Mouse (Mus musculus) limb, embryonic 15.5 days (tissue): ENCODE measurements around the gene Zfhx3. TPM values are rescaled to one million over a fixed set of nuclear protein-coding genes. Genes with fewer than 3 reads are reported as not detected.

Experiments
- ATAC-seq: fragments of 200-750 bp; cut with Nextera tagmentation; 2 replicates; pipeline ENCODE4 v1.8.0; 2017; ENCODE audit warnings: low read depth, moderate TSS enrichment; ENCODE audit not compliant: insufficient number of reproducible peaks, low FRiP score, low TSS enrichment
- H3K27ac ChIP-seq: fragments of 300-500 bp; sonication (generic); 2 replicates; pipeline ENCODE4 v1.5.1; 2015; ENCODE audit warnings: moderate library complexity, mild to moderate bottlenecking, inconsistent platforms
- H3K27me3 ChIP-seq: fragments of 300-500 bp; sonication (generic); 2 replicates; pipeline ENCODE4 v1.6.1; 2015; ENCODE audit warnings: inconsistent platforms
- H3K36me3 ChIP-seq: fragments of 300-500 bp; sonication (generic); 2 replicates; pipeline ENCODE4 v1.6.1; 2015; ENCODE audit warnings: inconsistent platforms
- H3K4me1 ChIP-seq: fragments of 300-500 bp; sonication (generic); 2 replicates; pipeline ENCODE4 v1.6.1; 2015; ENCODE audit warnings: inconsistent platforms
- H3K4me2 ChIP-seq: fragments of 300-500 bp; sonication (generic); 2 replicates; pipeline ENCODE4 v1.6.1; 2015; ENCODE audit warnings: mild to moderate bottlenecking, inconsistent platforms
- H3K4me3 ChIP-seq: fragments of 300-500 bp; sonication (generic); 2 replicates; pipeline ENCODE4 v1.5.1; 2015; ENCODE audit warnings: mild to moderate bottlenecking, inconsistent platforms
- H3K9ac ChIP-seq: fragments of 300-500 bp; sonication (generic); 2 replicates; pipeline ENCODE4 v1.6.1; 2015; ENCODE audit warnings: inconsistent platforms
- H3K9me3 ChIP-seq: fragments of 300-500 bp; sonication (generic); 2 replicates; pipeline ENCODE4 v1.6.1; 2016; ENCODE audit warnings: inconsistent platforms
- WGBS: fragments of 180-500 bp; shearing (Covaris S2); methylation state at CpG from one replicate; pipeline ENCODE4 v1.1.7; 2015; 5-methylcytosine and 5-hydroxymethylcytosine counted together
- polyA plus RNA-seq: library from polyadenylated mRNA; unstranded; fragments of >200 nt; fragmentation: Nextera tagmentation; extraction: Ambion mirVana; gene quantifications from 2 replicates; pipeline ENCODE4 v1.2.1, GENCODE M21; 2015

Gene Zfhx3
- polyA plus RNA-seq, 1 experiment from 2014 or later = 19.3 TPM

GRCm38 (mm10) chr8:108481167-108481815 lies 538.8 kb downstream of the Zfhx3 start:
- WGBS = 33% methylated on average over 11 of the region's 11 CpGs
- H3K36me3 ChIP-seq = no peaks in the 10 kb centered on the region
- H3K27ac ChIP-seq = no peak overlapping the region
- no peak overlapping the region for H3K4me2 ChIP-seq
- ATAC-seq = no peak
- H3K27me3 ChIP-seq = no peaks in the 10 kb centered on the region
- H3K9ac ChIP-seq = no peak overlapping the region
- no peaks in the 10 kb centered on the region for H3K9me3 ChIP-seq
- no peak overlapping the region for H3K4me3 ChIP-seq
- 0 out of 2 replicates have a peak, but pooled peaks cover 2% of the 10 kb centered on the region for H3K4me1 ChIP-seq

GRCm38 (mm10) chr8:108496101-108496500 lies 553.7 kb downstream of the Zfhx3 start:
- Histone ChIP-seq H3K4me3 (no peak overlapping the region), H3K27ac (no peak overlapping the region), H3K36me3 (no peaks in the 10 kb centered on the region), H3K4me1 (peaks cover 6% of the 10 kb centered on the region), H3K4me2 (no peak overlapping the region), H3K9ac (no peak overlapping the region), H3K9me3 (no peaks in the 10 kb centered on the region), H3K27me3 (no peaks in the 10 kb centered on the region)
- ATAC-seq = no peak
- 72% methylated on average over 12 of the region's 12 CpGs for WGBS

- H3K27ac ChIP-seq = no peak overlapping the region
- ATAC-seq = no peak
- no peaks in the 10 kb centered on the region for H3K9me3 ChIP-seq
- no peaks in the 10 kb centered on the region for H3K27me3 ChIP-seq
- no peak overlapping the region for H3K9ac ChIP-seq
- no peak overlapping the region for H3K4me3 ChIP-seq
- H3K4me1 ChIP-seq = peaks cover 10% of the 10 kb centered on the region
- no peaks in the 10 kb centered on the region for H3K36me3 ChIP-seq
- H3K4me2 ChIP-seq = no peak overlapping the region
- WGBS = 62% methylated on average over 3 of the region's 3 CpGs
These were observed 564.3 kb downstream of the Zfhx3 start for GRCm38 (mm10) chr8:108506779-108507178.

- no peak for ATAC-seq
- H3K4me3 ChIP-seq = no peak overlapping the region
- WGBS = 65% methylated on average over 3 of the region's 3 CpGs
These were observed 565.3 kb downstream of the Zfhx3 start for GRCm38 (mm10) chr8:108507769-108508168.

GRCm38 (mm10) chr8:108510641-108511325 lies 568.3 kb downstream of the Zfhx3 start:
- H3K9ac ChIP-seq = no peak overlapping the region
- no peak for ATAC-seq
- H3K27me3 ChIP-seq = no peaks in the 10 kb centered on the region
- H3K36me3 ChIP-seq = no peaks in the 10 kb centered on the region
- H3K4me2 ChIP-seq = no peak overlapping the region
- no peak overlapping the region for H3K27ac ChIP-seq
- WGBS = 31% methylated on average over 14 of the region's 14 CpGs
- H3K4me1 ChIP-seq = peaks cover 10% of the 10 kb centered on the region
- no peak overlapping the region for H3K4me3 ChIP-seq
- H3K9me3 ChIP-seq = no peaks in the 10 kb centered on the region

More at GRCm38 (mm10) chr8:108507769-108508168, 565.3 kb downstream of the Zfhx3 start:
- H3K36me3 ChIP-seq = no peaks in the 10 kb centered on the region
- H3K9me3 ChIP-seq = no peaks in the 10 kb centered on the region
- no peak overlapping the region for H3K9ac ChIP-seq
- H3K4me1 ChIP-seq = peaks cover 10% of the 10 kb centered on the region
- H3K4me2 ChIP-seq = no peak overlapping the region
- no peak overlapping the region for H3K27ac ChIP-seq
- H3K27me3 ChIP-seq = no peaks in the 10 kb centered on the region

GRCm38 (mm10) chr8:108518116-108518515 lies 575.7 kb downstream of the Zfhx3 start:
- Histone ChIP-seq H3K27ac (no peak overlapping the region), H3K4me1 (no peaks in the 10 kb centered on the region), H3K4me2 (no peak overlapping the region), H3K27me3 (no peaks in the 10 kb centered on the region), H3K36me3 (no peaks in the 10 kb centered on the region), H3K4me3 (no peak overlapping the region), H3K9me3 (no peaks in the 10 kb centered on the region), H3K9ac (no peak overlapping the region)
- no peak for ATAC-seq
- 84% methylated on average over 7 of the region's 7 CpGs for WGBS

GRCm38 (mm10) chr8:108522050-108522449 lies 579.6 kb downstream of the Zfhx3 start:
- Histone ChIP-seq H3K36me3 (no peaks in the 10 kb centered on the region), H3K9me3 (no peaks in the 10 kb centered on the region), H3K27me3 (no peaks in the 10 kb centered on the region), H3K4me3 (no peak overlapping the region), H3K9ac (no peak overlapping the region), H3K4me1 (no peaks in the 10 kb centered on the region), H3K4me2 (no peak overlapping the region), H3K27ac (no peak overlapping the region)
- WGBS = 87% methylated on average over 4 of the region's 4 CpGs
- ATAC-seq = no peak

- ATAC-seq = no peak
- no peaks in the 10 kb centered on the region for H3K9me3 ChIP-seq
- H3K27me3 ChIP-seq = no peaks in the 10 kb centered on the region
- no peaks in the 10 kb centered on the region for H3K4me1 ChIP-seq
- no peak overlapping the region for H3K4me3 ChIP-seq
- WGBS = 90% methylated on average over 7 of the region's 7 CpGs
- no peak overlapping the region for H3K4me2 ChIP-seq
- H3K9ac ChIP-seq = no peak overlapping the region
- no peak overlapping the region for H3K27ac ChIP-seq
- no peaks in the 10 kb centered on the region for H3K36me3 ChIP-seq
These were observed 587.0 kb downstream of the Zfhx3 start for GRCm38 (mm10) chr8:108529421-108529820.

GRCm38 (mm10) chr8:108535121-108535876 lies 592.9 kb downstream of the Zfhx3 start:
- no peak overlapping the region for H3K27ac ChIP-seq
- 69% methylated on average over 16 of the region's 16 CpGs for WGBS
- H3K9me3 ChIP-seq = no peaks in the 10 kb centered on the region
- H3K4me1 ChIP-seq = no peaks in the 10 kb centered on the region
- no peaks in the 10 kb centered on the region for H3K36me3 ChIP-seq
- H3K4me2 ChIP-seq = no peak overlapping the region
- no peak for ATAC-seq
- no peak overlapping the region for H3K4me3 ChIP-seq
- H3K9ac ChIP-seq = no peak overlapping the region
- no peaks in the 10 kb centered on the region for H3K27me3 ChIP-seq

GRCm38 (mm10) chr8:108536186-108536585 lies 593.7 kb downstream of the Zfhx3 start:
- Histone ChIP-seq H3K27ac (no peak overlapping the region), H3K4me2 (no peak overlapping the region), H3K9ac (no peak overlapping the region), H3K9me3 (no peaks in the 10 kb centered on the region), H3K4me3 (no peak overlapping the region), H3K4me1 (no peaks in the 10 kb centered on the region), H3K27me3 (no peaks in the 10 kb centered on the region), H3K36me3 (no peaks in the 10 kb centered on the region)
- WGBS = 79% methylated on average over 7 of the region's 7 CpGs
- no peak for ATAC-seq

- 71% methylated on average over 15 of the region's 15 CpGs for WGBS
- H3K27me3 ChIP-seq = no peaks in the 10 kb centered on the region
- H3K4me2 ChIP-seq = no peak overlapping the region
- ATAC-seq = no peak
- H3K9ac ChIP-seq = no peak overlapping the region
- H3K4me1 ChIP-seq = no peaks in the 10 kb centered on the region
- H3K4me3 ChIP-seq = no peak overlapping the region
- H3K27ac ChIP-seq = no peak overlapping the region
- no peaks in the 10 kb centered on the region for H3K36me3 ChIP-seq
- no peaks in the 10 kb centered on the region for H3K9me3 ChIP-seq
These were observed 594.5 kb downstream of the Zfhx3 start for GRCm38 (mm10) chr8:108536911-108537351.
